Mouse (Mus musculus): ENCODE measurements around the gene Kif15. TPM values are rescaled to one million over a fixed set of nuclear protein-coding genes. Genes with fewer than 3 reads are reported as not detected.

Gene Kif15
- polyA plus RNA-seq, 2 experiments, result 20.4 to 43.7 TPM

GRCm38 (mm10) chr9:122922936-122923381, 27.9 kb upstream of the Kif15 start, which contains the start of gene Zfp105:
Zfp105 (plus strand) TSS chr9:122923072.
- TF ChIP-seq EP300 (IDR thresholded peaks at IDR 0.05; ENCODE audit: low read depth), result no peak
- TF ChIP-seq CTCF (IDR thresholded peaks at IDR 0.05; ENCODE audit: low read depth), result no peak
- peak; percentile 67 for ATAC-seq (ENCODE audit: insufficient read depth)
- DNase-seq (ENCODE audit: low read depth in 3 of 3, low spot score in 3 of 3), result no peak
- H3K4me1 ChIP-seq (replicated peaks; ENCODE audit: control insufficient read depth in 2 of 2, insufficient read depth in 2 of 2, low read length in 1 of 2), result peaks cover 0 to 5% of the 10 kb centered on the region in 2 experiments; a peak in 2 of 4 replicates
- 1% methylated on average over 43 of the region's 43 CpGs for WGBS (ENCODE audit: insufficient replicate concordance)
- no peaks in the 10 kb centered on the region for H3K9me3 ChIP-seq (ENCODE audit: control insufficient read depth, low read length)
- H3K4me3 ChIP-seq (ENCODE audit: insufficient read depth in 1 of 2, low read depth in 2 of 2, low read length in 2 of 2), result peak within 1 kb of the TSS; percentile 58 to 69
- peaks cover 4% of the 10 kb centered on the region for H3K27me3 ChIP-seq (ENCODE audit: control insufficient read depth, insufficient read depth, low read length)
- H3K9ac ChIP-seq (replicated peaks), result peak within 1 kb of the TSS; percentile 63
- H3K4me2 ChIP-seq (ENCODE audit: low read depth), result peak within 1 kb of the TSS; percentile 69
- no peak within 1 kb of the TSS for H3K27ac ChIP-seq
- H3K36me3 ChIP-seq (replicated peaks; ENCODE audit: control insufficient read depth, insufficient read depth, low read depth), result peaks cover 2% of the 10 kb centered on the region; the same call in 1 of the 2 replicates

GRCm38 (mm10) chr9:122928915-122929314, 21.9 kb upstream of the Kif15 start:
- no peak overlapping the region for H3K4me2 ChIP-seq (ENCODE audit: low read depth)
- 30% methylated on average over 3 of the region's 3 CpGs for WGBS (ENCODE audit: insufficient replicate concordance)
- H3K27me3 ChIP-seq (ENCODE audit: control insufficient read depth, insufficient read depth, low read length), result no peaks in the 10 kb centered on the region
- no peak overlapping the region for H3K27ac ChIP-seq
- DNase-seq (ENCODE audit: low read depth in 3 of 3, low spot score in 3 of 3), result no peak
- H3K9me3 ChIP-seq (ENCODE audit: control insufficient read depth, low read length), result no peaks in the 10 kb centered on the region
- H3K4me3 ChIP-seq (ENCODE audit: insufficient read depth in 1 of 2, low read depth in 2 of 2, low read length in 2 of 2), result no peak overlapping the region
- peak; percentile 60 for ATAC-seq (ENCODE audit: insufficient read depth)
- H3K36me3 ChIP-seq (replicated peaks; ENCODE audit: control insufficient read depth, insufficient read depth, low read depth), result peaks cover 7% of the 10 kb centered on the region
- TF ChIP-seq EP300 (IDR thresholded peaks at IDR 0.05; ENCODE audit: low read depth) (no peak), CTCF (IDR thresholded peaks at IDR 0.05; ENCODE audit: low read depth) (no peak)
- H3K4me1 ChIP-seq (replicated peaks; ENCODE audit: control insufficient read depth in 2 of 2, insufficient read depth in 2 of 2, low read length in 1 of 2), result peaks cover 0 to 2% of the 10 kb centered on the region in 2 experiments; a peak in 3 of 4 replicates
- H3K9ac ChIP-seq (replicated peaks), result no peak overlapping the region

- Histone ChIP-seq H3K9me3 (ENCODE audit: control insufficient read depth, low read length) (no peaks in the 10 kb centered on the region), H3K4me2 (ENCODE audit: low read depth) (no peak overlapping the region), H3K27ac (no peak overlapping the region), H3K36me3 (replicated peaks; ENCODE audit: control insufficient read depth, insufficient read depth, low read depth) (peaks cover 88% of the 10 kb centered on the region), H3K4me1 (replicated peaks; ENCODE audit: control insufficient read depth in 2 of 2, insufficient read depth in 2 of 2, low read length in 1 of 2) (no peaks in the 10 kb centered on the region), H3K27me3 (ENCODE audit: control insufficient read depth, insufficient read depth, low read length) (no peaks in the 10 kb centered on the region), H3K9ac (replicated peaks) (no peak overlapping the region), H3K4me3 (ENCODE audit: insufficient read depth in 1 of 2, low read depth in 2 of 2, low read length in 2 of 2) (no peak overlapping the region)
- DNase-seq (ENCODE audit: low read depth in 3 of 3, low spot score in 3 of 3), result no peak
- 80% methylated on average over 10 of the region's 10 CpGs for WGBS (ENCODE audit: insufficient replicate concordance)
- no peak for ATAC-seq (ENCODE audit: insufficient read depth)
- no peak for TF ChIP-seq EP300 (IDR thresholded peaks at IDR 0.05; ENCODE audit: low read depth)
- TF ChIP-seq CTCF (IDR thresholded peaks at IDR 0.05; ENCODE audit: low read depth), result no peak
Observed at GRCm38 (mm10) chr9:122998406-122999192, 47.8 kb downstream of the Kif15 start.

DNA sequence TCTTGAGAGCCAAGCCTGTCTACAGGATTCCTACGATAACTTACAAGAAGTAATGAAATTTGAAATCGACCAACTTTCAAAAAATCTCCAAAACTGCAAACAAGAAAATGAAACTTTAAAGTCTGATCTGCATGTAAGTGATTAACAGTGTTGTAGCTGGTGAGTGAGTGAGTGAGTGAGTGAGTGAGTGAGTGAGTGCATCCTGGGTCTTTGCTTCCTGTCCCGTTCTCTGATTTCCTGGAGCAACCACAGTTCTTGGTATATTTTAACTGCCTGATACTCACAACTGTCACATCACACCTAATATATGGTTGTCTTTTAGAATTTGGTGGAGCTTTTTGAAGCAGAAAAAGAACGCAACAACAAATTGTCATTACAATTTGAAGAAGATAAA, 48.3 kb downstream of the Kif15 start:
- Histone ChIP-seq H3K27ac (no peak overlapping the region), H3K9ac (replicated peaks) (no peak overlapping the region), H3K4me1 (replicated peaks; ENCODE audit: control insufficient read depth in 2 of 2, insufficient read depth in 2 of 2, low read length in 1 of 2) (no peaks in the 10 kb centered on the region), H3K4me3 (ENCODE audit: insufficient read depth in 1 of 2, low read depth in 2 of 2, low read length in 2 of 2) (no peak overlapping the region), H3K9me3 (ENCODE audit: control insufficient read depth, low read length) (no peaks in the 10 kb centered on the region), H3K36me3 (replicated peaks; ENCODE audit: control insufficient read depth, insufficient read depth, low read depth) (peaks cover 87% of the 10 kb centered on the region), H3K4me2 (ENCODE audit: low read depth) (no peak overlapping the region), H3K27me3 (ENCODE audit: control insufficient read depth, insufficient read depth, low read length) (no peaks in the 10 kb centered on the region)
- DNase-seq (ENCODE audit: low read depth in 3 of 3, low spot score in 3 of 3) (no peak), ATAC-seq (ENCODE audit: insufficient read depth) (no peak)
- TF ChIP-seq CTCF (IDR thresholded peaks at IDR 0.05; ENCODE audit: low read depth), result no peak
- no peak for TF ChIP-seq EP300 (IDR thresholded peaks at IDR 0.05; ENCODE audit: low read depth)
- 90% methylated on average over 4 of the region's 4 CpGs for WGBS (ENCODE audit: insufficient replicate concordance)

DNA sequence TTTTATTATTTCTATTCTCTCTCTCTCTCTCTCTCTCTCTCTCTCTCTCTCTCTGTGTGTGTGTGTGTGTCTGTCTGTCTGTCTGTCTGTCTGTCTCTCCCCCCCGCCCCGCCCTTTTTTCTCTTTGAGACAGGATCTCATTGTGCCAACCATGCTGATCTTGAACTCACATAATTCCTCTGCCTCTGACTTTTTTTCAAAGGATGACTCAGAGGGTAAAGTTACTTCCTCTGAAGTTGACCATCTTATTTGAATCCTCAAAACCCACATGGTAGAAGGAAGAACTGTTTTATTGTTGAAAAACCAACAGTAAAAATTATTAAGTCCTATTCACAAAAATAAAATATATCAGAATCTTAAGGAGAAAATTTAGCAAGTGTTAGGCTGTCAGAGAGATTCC, 53.9 kb downstream of the Kif15 start:
- Histone ChIP-seq H3K27ac (no peak overlapping the region), H3K4me3 (ENCODE audit: insufficient read depth in 1 of 2, low read depth in 2 of 2, low read length in 2 of 2) (no peak overlapping the region), H3K9me3 (ENCODE audit: control insufficient read depth, low read length) (no peaks in the 10 kb centered on the region), H3K27me3 (ENCODE audit: control insufficient read depth, insufficient read depth, low read length) (no peaks in the 10 kb centered on the region), H3K9ac (replicated peaks) (no peak overlapping the region), H3K36me3 (replicated peaks; ENCODE audit: control insufficient read depth, insufficient read depth, low read depth) (peaks cover 90% of the 10 kb centered on the region), H3K4me1 (replicated peaks; ENCODE audit: control insufficient read depth in 2 of 2, insufficient read depth in 2 of 2, low read length in 1 of 2) (no peaks in the 10 kb centered on the region), H3K4me2 (ENCODE audit: low read depth) (no peak overlapping the region)
- WGBS (ENCODE audit: insufficient replicate concordance), result 93% methylated on average over 2 of the region's 2 CpGs
- DNase-seq (ENCODE audit: low read depth in 3 of 3, low spot score in 3 of 3) (no peak), ATAC-seq (ENCODE audit: insufficient read depth) (no peak)
- no peak for TF ChIP-seq CTCF (IDR thresholded peaks at IDR 0.05; ENCODE audit: low read depth)
- no peak for TF ChIP-seq EP300 (IDR thresholded peaks at IDR 0.05; ENCODE audit: low read depth)

Measured in liver, embryonic 14.5 days (tissue).